Mouse (Mus musculus) bone marrow macrophage, adult 2 months (primary cell): Measurements from ENCODE around the gene Spata31d1b.

Source experiments
- CTCF ChIP-seq: IDR thresholded peaks from 2 replicates; pipeline ENCODE4 v1.5.1; 2012; ENCODE audit warnings: low read depth, mild to moderate bottlenecking, low read length, moderate library complexity
- POLR2A ChIP-seq: IDR thresholded peaks from 2 replicates; pipeline ENCODE4 v1.6.1; 2012; ENCODE audit warnings: mild to moderate bottlenecking, low read depth, low read length, borderline replicate concordance

- no peak for TF ChIP-seq POLR2A
- no peak for TF ChIP-seq CTCF
Observed at GRCm38 (mm10) chr13:59668501-59669093, 43.5 kb upstream of the Spata31d1b start.
